Mouse (Mus musculus) forebrain, embryonic 12.5 days (tissue): ENCODE data around the gene Dennd1a. TPM values are rescaled to one million over a fixed set of nuclear protein-coding genes. Genes with fewer than 3 reads are reported as not detected.

ENCODE experiments used
- ATAC-seq: fragments of 200-750 bp; cut with Nextera tagmentation; 2 replicates; pipeline ENCODE4 v1.8.0; 2017; ENCODE audit warnings: moderate TSS enrichment; ENCODE audit not compliant: low FRiP score
- H3K27ac ChIP-seq: fragments of 300-500 bp; sonication (generic); 2 replicates; pipeline ENCODE4 v1.5.1; 2016; ENCODE audit warnings: mild to moderate bottlenecking
- H3K27me3 ChIP-seq: fragments of 300-500 bp; sonication (generic); 2 replicates; pipeline ENCODE4 v1.6.1; 2016; ENCODE audit warnings: mild to moderate bottlenecking
- H3K36me3 ChIP-seq: fragments of 300-500 bp; sonication (generic); replicated peaks from 2 replicates; pipeline ENCODE4 v1.6.1; 2016; ENCODE audit warnings: mild to moderate bottlenecking
- H3K4me1 ChIP-seq: fragments of 300-500 bp; sonication (generic); 2 replicates; pipeline ENCODE4 v1.6.1; 2016
- H3K4me2 ChIP-seq: fragments of 300-500 bp; sonication (generic); 2 replicates; pipeline ENCODE4 v1.6.1; 2016; ENCODE audit warnings: mild to moderate bottlenecking, moderate library complexity
- H3K4me3 ChIP-seq: fragments of 300-500 bp; sonication (generic); replicated peaks from 2 replicates; pipeline ENCODE4 v1.5.1; 2016; ENCODE audit warnings: mild to moderate bottlenecking
- H3K9ac ChIP-seq: fragments of 300-500 bp; sonication (generic); 2 replicates; pipeline ENCODE4 v1.6.1; 2016; ENCODE audit warnings: mild to moderate bottlenecking
- H3K9me3 ChIP-seq: fragments of 300-500 bp; sonication (generic); 2 replicates; pipeline ENCODE4 v1.6.1; 2016
- WGBS: fragments of 180-500 bp; shearing (Covaris S2); methylation state at CpG from one replicate; pipeline ENCODE4 v1.1.7; 2016; 5-methylcytosine and 5-hydroxymethylcytosine counted together
- polyA plus RNA-seq: library from polyadenylated mRNA; unstranded; fragments of >200 nt; fragmentation: Nextera tagmentation; extraction: Ambion mirVana; gene quantifications from 2 replicates; pipeline ENCODE4 v1.2.1, GENCODE M21; 2016

Gene Dennd1a
- polyA plus RNA-seq, 1 experiment from 2014 or later, result 30.3 TPM

GRCm38 (mm10) chr2:37931018-37931930 lies 355.9 kb downstream of the Dennd1a start:
- H3K36me3 ChIP-seq, result 0 out of 2 replicates have a peak, but pooled peaks cover 12% of the 10 kb centered on the region
- peak overlapping the region; percentile 29; the same call in 1 of the 2 replicates for H3K9ac ChIP-seq
- peaks cover 37% of the 10 kb centered on the region for H3K4me1 ChIP-seq
- 36% methylated on average over 5 of the region's 5 CpGs for WGBS
- no peaks in the 10 kb centered on the region for H3K27me3 ChIP-seq
- H3K4me3 ChIP-seq, result no peak overlapping the region
- H3K27ac ChIP-seq, result peak overlapping the region; percentile 89
- peak; percentile 92 for ATAC-seq
- 0 out of 2 replicates have a peak overlapping the region, but pooled peaks have one; percentile 8 for H3K4me2 ChIP-seq
- no peaks in the 10 kb centered on the region for H3K9me3 ChIP-seq

GRCm38 (mm10) chr2:37926133-37926503 lies 361.1 kb downstream of the Dennd1a start:
- 62% methylated on average over 5 of the region's 5 CpGs for WGBS
- H3K36me3 ChIP-seq, result no peaks in the 10 kb centered on the region
- H3K4me2 ChIP-seq, result no peak overlapping the region
- H3K4me3 ChIP-seq, result no peak overlapping the region
- ATAC-seq, result 0 out of 2 replicates have a peak, but pooled peaks have one; percentile 18
- no peaks in the 10 kb centered on the region for H3K9me3 ChIP-seq
- H3K9ac ChIP-seq, result no peak overlapping the region
- H3K27ac ChIP-seq, result no peak overlapping the region
- H3K4me1 ChIP-seq, result peaks cover 25% of the 10 kb centered on the region
- no peaks in the 10 kb centered on the region for H3K27me3 ChIP-seq

- Histone ChIP-seq H3K27me3 (no peaks in the 10 kb centered on the region), H3K27ac (no peak overlapping the region), H3K4me3 (no peak overlapping the region), H3K9ac (no peak overlapping the region), H3K36me3 (no peaks in the 10 kb centered on the region), H3K9me3 (no peaks in the 10 kb centered on the region), H3K4me1 (peaks cover 20% of the 10 kb centered on the region), H3K4me2 (no peak overlapping the region)
- no peak for ATAC-seq
- 16% methylated on average over 6 of the region's 6 CpGs for WGBS
Observed at GRCm38 (mm10) chr2:37925413-37926132, 361.6 kb downstream of the Dennd1a start.

- H3K27me3 ChIP-seq, result no peaks in the 10 kb centered on the region
- H3K4me3 ChIP-seq, result no peak overlapping the region
- no peak overlapping the region for H3K9ac ChIP-seq
- no peaks in the 10 kb centered on the region for H3K36me3 ChIP-seq
- no peaks in the 10 kb centered on the region for H3K9me3 ChIP-seq
- peak overlapping the region; percentile 11; the same call in 1 of the 2 replicates for H3K4me2 ChIP-seq
- WGBS, result 17% methylated on average over 5 of the region's 5 CpGs
- peaks cover 19% of the 10 kb centered on the region for H3K4me1 ChIP-seq
- peak; percentile 94 for ATAC-seq
- H3K27ac ChIP-seq, result peak overlapping the region; percentile 85
Observed at GRCm38 (mm10) chr2:37908721-37909506, 378.3 kb downstream of the Dennd1a start.

- peak overlapping the region; percentile 85 for H3K27ac ChIP-seq
- H3K9me3 ChIP-seq, result no peaks in the 10 kb centered on the region
- peak; percentile 34; the same call in 1 of the 2 replicates for ATAC-seq
- no peak overlapping the region for H3K9ac ChIP-seq
- no peaks in the 10 kb centered on the region for H3K36me3 ChIP-seq
- WGBS, result 50% methylated on average over 3 of the region's 3 CpGs
- no peak overlapping the region for H3K4me3 ChIP-seq
- no peaks in the 10 kb centered on the region for H3K27me3 ChIP-seq
- H3K4me2 ChIP-seq, result peak overlapping the region; percentile 11; the same call in 1 of the 2 replicates
- H3K4me1 ChIP-seq, result peaks cover 19% of the 10 kb centered on the region
Observed at GRCm38 (mm10) chr2:37908296-37908695, 378.9 kb downstream of the Dennd1a start.

DNA sequence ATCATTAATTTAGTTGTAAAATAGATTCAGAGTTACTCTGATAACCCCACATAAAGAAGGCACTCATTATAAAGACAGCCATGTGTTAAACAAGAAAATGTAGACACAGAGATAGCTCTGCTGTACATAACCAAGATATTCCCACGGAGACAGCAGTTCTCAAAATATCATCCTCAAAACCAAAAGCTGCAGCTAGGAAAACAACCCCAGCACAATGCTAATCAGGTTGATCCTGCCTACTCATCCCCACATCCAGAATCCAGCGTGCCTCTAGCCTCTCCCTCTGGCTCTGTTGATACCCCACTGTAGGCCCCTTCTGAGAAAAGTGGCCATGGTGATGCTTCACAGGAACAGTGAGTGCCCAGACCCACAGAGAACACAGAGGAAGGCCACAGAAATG lies 380.9 kb downstream of the Dennd1a start:
- Histone ChIP-seq H3K4me2 (no peak overlapping the region), H3K4me3 (no peak overlapping the region), H3K27me3 (no peaks in the 10 kb centered on the region), H3K27ac (no peak overlapping the region), H3K4me1 (peaks cover 19% of the 10 kb centered on the region), H3K9ac (no peak overlapping the region), H3K9me3 (no peaks in the 10 kb centered on the region), H3K36me3 (no peaks in the 10 kb centered on the region)
- 71% methylated on average over 2 of the region's 2 CpGs for WGBS
- no peak for ATAC-seq

GRCm38 (mm10) chr2:37903286-37903685 lies 383.9 kb downstream of the Dennd1a start:
- Histone ChIP-seq H3K4me2 (no peak overlapping the region), H3K9ac (no peak overlapping the region), H3K9me3 (no peaks in the 10 kb centered on the region), H3K36me3 (no peaks in the 10 kb centered on the region), H3K27ac (no peak overlapping the region), H3K4me3 (no peak overlapping the region), H3K27me3 (no peaks in the 10 kb centered on the region), H3K4me1 (peaks cover 3% of the 10 kb centered on the region)
- ATAC-seq, result no peak
- 81% methylated on average over 8 of the region's 8 CpGs for WGBS

GRCm38 (mm10) chr2:37883214-37883613 lies 404.0 kb downstream of the Dennd1a start:
- H3K36me3 ChIP-seq, result no peaks in the 10 kb centered on the region
- no peak overlapping the region for H3K9ac ChIP-seq
- no peak overlapping the region for H3K4me3 ChIP-seq
- ATAC-seq, result no peak; the same call in 1 of the 2 replicates
- 75% methylated on average over 3 of the region's 3 CpGs for WGBS
- H3K27me3 ChIP-seq, result no peaks in the 10 kb centered on the region
- H3K4me1 ChIP-seq, result peaks cover 36% of the 10 kb centered on the region
- H3K27ac ChIP-seq, result 0 out of 2 replicates have a peak overlapping the region, but pooled peaks have one; percentile 5
- no peak overlapping the region for H3K4me2 ChIP-seq
- H3K9me3 ChIP-seq, result no peaks in the 10 kb centered on the region

DNA sequence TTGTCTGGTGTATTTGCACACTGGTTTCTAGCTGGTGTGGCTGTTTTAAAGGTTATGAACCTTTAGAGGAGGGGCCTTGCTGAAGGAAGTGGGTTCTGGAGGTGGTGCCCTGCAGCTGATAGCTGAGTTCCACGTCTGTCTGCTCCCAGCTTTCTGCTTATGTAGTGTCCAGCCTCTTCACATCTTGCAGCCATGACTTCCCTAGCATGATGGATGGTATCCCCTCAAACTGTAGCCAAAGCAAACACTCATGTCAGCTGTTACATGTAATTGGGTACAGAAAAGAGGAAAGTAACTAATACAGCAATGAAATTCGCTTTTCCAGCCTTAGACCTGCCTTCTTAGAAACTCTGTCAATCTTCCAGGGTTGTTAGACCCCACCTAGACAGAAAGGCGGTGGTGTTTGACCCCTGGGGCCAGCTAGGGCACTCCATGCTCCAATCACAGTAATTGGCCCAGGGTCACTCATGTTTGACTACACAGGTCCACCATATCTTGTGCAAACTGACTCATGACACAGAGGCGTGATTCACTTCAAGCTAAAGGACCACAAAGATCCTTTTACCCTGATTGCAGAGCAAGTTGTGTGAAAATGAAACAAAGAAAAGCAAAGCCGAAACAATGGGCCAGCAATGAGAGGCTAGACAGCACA lies 405.8 kb downstream of the Dennd1a start:
- WGBS, result 82% methylated on average over 5 of the region's 5 CpGs
- no peak overlapping the region for H3K4me2 ChIP-seq
- no peak overlapping the region for H3K4me3 ChIP-seq
- no peaks in the 10 kb centered on the region for H3K36me3 ChIP-seq
- ATAC-seq, result no peak
- no peaks in the 10 kb centered on the region for H3K27me3 ChIP-seq
- H3K4me1 ChIP-seq, result peaks cover 36% of the 10 kb centered on the region
- no peak overlapping the region for H3K27ac ChIP-seq
- no peak overlapping the region for H3K9ac ChIP-seq
- H3K9me3 ChIP-seq, result no peaks in the 10 kb centered on the region

GRCm38 (mm10) chr2:37879697-37880096 lies 407.5 kb downstream of the Dennd1a start:
- no peak overlapping the region for H3K4me3 ChIP-seq
- H3K9ac ChIP-seq, result no peak overlapping the region
- H3K9me3 ChIP-seq, result no peaks in the 10 kb centered on the region
- H3K4me2 ChIP-seq, result no peak overlapping the region
- ATAC-seq, result peak; percentile 78; the same call in 1 of the 2 replicates
- WGBS, result 27% methylated on average over 4 of the region's 4 CpGs
- no peaks in the 10 kb centered on the region for H3K27me3 ChIP-seq
- no peaks in the 10 kb centered on the region for H3K36me3 ChIP-seq
- peak overlapping the region; percentile 69 for H3K27ac ChIP-seq
- peaks cover 36% of the 10 kb centered on the region for H3K4me1 ChIP-seq

DNA sequence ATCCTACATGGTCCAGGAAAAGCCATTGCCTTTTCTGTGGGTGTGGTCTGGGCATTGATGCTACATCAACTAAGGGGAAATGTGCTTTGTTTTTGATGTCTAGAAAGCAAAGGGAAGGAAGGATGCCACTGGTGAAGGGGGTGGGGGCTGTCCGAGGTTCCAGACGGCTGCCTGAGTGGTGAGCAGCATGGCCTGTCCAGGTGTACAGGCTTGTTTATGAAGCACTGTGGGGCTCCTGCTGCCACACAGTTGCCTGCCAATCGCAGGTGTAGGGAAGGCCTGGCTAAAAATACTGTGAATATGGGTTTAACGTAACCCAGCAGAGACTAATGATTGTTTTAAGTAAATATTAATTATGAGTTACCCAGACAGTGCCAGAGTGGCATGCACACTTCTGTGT lies 414.4 kb downstream of the Dennd1a start:
- Histone ChIP-seq H3K4me1 (peaks cover 8% of the 10 kb centered on the region), H3K36me3 (no peaks in the 10 kb centered on the region), H3K27ac (no peak overlapping the region), H3K9ac (no peak overlapping the region), H3K27me3 (no peaks in the 10 kb centered on the region), H3K4me3 (no peak overlapping the region), H3K9me3 (no peaks in the 10 kb centered on the region), H3K4me2 (no peak overlapping the region)
- no peak for ATAC-seq
- 68% methylated on average over 4 of the region's 4 CpGs for WGBS
